Mouse (Mus musculus) thymus, postnatal 25 days (tissue): ENCODE measurements around the gene Sox1.

Experiments
- DNase-seq: peaks from one replicate; pipeline ENCODE4 v3.0.0; 2022

Sox1 gene

GRCm38 (mm10) chr8:12427346-12427745 is 32.3 kb downstream of the Sox1 start:
- no peak for DNase-seq

DNA sequence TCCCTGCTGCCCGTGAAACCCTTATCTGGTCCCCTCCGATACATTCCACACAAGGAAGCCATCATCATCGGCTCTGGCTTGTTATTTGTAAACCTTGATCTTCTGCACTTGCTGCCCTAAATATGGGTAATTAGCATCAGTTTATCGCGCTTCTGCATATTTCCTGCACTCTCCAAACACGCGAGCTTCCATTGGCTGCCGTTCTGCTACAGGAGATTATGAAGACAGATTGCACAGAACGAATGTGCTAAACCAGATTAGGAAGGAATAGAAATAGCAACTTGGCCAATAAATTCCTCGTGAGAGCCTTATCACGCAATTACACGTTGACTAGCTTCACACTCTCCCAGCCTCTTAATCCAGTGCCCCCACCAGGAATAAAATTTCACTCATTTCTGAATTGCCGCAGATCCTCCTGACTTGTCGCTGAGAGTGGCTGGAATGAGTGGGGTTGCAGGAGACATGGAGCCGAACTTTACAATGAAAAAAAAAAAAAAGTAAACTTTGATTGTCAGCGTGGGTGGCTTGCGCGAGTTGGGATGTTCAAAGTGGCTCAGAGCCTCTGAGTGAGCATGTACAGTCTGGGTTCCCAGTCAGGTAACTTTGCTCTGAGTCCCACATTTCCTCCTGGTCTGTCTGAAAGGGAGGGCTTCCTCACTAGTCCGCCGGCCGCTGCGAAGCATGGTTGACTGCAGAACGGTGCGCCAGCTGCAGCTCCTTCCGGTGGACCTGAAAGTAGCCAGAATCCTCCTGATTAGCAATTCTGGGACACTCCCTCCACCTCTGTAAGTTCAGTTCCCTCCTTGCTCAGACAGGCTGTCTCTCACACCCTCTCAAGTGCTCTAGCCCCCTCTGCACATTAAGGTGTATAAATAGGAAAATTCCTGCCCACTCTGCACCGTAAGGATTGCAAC is 33.0 kb downstream of the Sox1 start:
- DNase-seq: no peak

DNA sequence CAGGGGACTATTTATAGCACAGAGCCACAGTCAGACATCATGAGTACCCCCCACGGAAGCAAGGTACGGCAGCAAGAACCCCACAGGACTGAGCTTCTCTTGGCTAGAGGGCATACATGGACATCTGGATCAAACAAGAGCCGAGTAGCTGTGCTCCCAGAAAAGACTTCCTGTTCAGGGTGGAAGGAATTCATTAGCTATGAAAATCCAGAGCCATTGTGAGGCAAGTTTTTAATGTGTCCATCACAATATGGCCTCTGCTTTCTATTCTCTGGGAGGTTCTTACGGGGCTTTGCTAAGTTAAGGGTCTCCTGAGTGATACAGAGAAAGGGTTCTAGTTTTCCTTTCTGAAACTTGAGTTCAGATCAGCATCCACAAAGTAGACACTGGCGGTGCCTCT is 33.8 kb downstream of the Sox1 start:
- no peak for DNase-seq

DNA sequence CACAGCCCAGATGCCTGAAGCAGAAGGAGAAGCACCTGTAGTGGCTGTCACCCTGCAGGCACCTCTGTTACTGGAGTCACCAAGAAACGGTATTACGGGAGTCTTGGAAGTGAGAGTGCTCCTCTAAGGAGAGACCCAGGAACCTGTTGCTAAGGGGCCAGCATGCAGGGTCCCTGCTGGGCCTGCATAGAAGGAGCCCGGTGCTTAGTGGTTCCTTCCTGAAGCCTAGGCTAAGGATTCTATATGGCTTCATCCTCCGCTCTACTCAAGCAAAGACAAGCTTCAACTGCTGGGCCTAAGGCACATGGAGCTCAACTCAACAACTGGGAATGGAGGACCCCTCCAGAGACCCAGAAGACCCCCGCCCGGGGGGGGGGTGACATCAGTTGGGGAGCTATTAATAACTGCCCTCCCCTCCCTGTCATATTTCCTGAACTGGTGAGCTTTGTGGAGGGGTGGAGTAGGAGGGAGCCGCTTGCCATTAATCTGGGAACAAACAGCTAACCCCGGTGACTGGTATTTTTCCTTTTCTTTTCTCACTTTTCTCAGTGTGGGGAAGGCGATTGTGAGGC is 34.6 kb downstream of the Sox1 start:
- DNase-seq: no peak

DNA sequence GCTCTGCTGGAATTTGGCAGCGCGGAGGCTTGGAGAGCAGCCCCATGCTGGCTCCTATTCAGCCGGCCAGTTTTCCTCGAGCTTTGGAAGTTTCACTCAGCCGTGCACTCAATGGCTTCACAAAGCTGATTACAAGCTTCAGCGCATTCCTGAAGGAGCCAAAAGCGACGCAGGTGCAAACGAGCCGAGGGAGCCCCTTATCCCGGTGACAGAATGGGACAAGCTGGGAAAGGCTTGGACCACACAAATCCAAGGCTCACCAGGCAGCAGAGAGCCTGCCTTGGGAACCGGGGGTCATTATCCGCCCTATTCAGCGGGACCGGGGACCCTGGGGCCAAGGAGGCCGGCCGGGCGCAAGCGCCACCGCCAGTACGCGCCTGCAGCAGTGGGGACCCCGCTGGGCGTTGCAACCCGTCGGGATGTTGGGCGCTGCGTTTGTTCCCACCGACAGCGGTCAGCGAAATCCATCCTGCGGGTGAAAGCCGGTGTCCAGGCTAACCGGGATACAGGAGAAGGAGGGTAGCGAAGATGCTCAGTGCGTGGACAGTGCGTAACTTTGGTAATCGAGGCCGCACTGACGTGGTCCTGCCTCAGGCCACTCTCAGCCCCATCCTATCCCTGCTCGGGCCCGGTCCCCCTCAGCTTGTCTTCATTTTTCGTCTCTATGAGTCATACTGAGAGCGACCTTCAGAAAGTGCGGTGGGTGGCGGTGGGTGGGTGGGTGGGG is 35.2 kb downstream of the Sox1 start:
- no peak for DNase-seq

DNA sequence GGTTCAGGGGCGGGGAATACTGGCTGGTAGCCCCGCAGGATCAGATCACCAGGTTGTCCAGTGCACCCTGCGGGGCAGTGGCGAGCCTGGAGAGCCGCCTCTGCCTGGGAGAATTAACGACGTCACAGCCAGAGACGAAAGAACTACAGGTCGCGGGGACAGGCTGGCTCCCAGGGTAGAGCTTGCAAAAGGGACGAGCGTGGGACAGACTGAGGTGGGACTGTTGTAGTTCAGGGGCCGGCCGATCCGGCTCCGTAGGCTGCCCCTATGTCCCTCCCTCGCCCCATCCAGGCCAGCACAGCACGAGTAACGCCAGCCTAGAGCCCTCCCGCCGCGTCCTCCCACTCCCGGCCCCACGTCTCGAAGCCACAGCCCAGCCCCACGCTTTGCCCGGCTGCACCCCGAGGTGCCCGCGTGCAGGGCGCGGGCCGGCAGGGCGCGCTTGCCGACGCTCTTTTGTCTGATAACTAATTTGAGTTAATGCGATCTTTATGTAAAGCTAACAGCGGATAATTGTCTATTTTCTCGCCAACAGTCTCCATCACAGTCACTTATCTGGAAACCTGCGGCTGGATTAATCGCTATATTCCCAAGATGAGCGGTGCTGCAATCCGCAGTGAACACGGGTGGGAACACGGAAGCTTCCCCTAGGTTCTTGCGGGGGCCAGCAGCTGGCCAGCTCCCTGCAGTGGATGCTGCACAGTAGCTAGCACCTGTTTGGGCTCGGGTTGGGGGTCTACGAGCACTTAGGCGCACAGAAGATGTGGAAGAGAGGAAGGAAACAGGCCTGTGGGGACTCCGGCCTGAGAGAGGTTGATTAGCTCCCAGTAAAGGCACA is 36.0 kb downstream of the Sox1 start:
- DNase-seq: no peak

- no peak for DNase-seq
Measured at GRCm38 (mm10) chr8:12431738-12432055, 36.6 kb downstream of the Sox1 start.

DNA sequence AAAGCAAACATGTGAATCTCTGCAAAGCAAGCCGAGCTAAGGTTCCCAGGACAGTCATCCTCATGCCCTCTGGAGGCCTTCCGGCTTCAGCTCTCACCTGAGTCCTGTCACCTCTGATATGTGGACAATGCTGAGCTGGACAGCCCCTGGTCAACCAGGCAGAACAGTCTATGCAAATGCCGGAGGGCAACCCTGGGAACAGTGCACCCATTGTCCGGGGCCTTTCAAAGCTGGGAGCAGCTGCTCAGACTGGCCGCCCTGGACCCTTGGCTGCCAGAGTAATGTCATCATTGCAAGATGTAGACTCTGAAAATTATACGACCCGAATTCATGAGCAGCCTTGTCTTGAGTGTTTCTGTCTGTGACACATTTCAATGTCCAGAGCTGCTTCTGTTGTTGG is 37.5 kb downstream of the Sox1 start:
- no peak for DNase-seq

- DNase-seq: no peak
Measured at GRCm38 (mm10) chr8:12434771-12435170, 39.7 kb downstream of the Sox1 start.

DNA sequence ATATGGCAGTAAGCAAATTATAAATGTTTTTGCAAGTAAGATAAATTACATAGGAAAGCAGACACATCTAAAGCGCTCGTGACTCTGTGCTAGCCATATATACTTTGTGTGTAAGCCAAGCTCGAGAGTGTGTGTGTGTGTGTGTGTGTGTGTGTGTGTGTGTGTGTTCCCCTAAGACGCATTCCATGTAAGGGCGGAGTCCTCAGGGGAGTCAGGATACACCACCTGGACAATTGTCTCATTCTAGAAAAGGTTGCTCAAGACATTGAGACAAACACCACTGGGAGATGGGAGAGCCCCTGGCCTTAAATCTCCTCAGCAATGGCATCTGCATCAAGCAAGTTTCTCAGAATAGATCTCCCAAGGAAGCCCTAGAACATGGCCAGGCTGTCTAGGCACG is 42.9 kb downstream of the Sox1 start:
- no peak for DNase-seq

DNA sequence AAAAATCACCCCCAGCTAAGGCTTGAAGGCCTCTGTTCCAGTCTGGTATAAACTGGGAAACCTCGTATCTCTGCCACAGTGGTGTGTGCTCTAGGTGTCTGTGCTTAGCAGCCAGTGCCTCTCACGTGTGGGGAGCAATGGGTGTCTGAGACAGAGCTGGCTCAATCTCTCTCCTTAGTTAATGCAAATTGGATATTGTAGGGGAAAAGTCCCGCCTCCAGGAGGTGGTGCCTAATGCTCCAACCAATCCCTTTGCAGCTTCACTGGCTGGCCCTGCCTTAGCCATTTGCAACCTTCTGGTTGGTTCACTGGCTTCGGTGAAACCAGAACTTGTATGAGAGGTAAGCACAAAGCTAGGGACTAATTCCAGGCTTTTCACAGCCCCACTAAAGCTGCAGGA is 43.9 kb downstream of the Sox1 start:
- no peak for DNase-seq

DNA sequence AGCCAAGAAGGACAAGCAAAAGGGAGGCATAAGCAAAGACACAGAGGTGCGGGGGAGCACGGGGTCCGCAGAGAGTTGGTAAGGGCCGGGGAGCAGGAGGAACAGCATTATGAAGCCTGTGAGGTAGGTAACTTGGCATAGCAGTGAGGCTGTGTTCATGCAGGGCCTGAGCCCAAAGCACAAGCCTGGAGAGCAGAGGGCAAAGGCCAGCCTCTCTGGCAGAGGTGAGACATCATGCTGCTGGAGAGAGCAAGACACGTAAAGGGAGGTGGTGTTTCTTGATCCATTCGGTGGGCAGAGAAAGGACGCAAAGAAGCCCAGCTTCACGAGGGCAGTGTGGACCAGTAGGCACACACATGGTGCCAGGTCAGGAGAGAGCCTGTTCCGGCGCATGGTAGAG is 44.8 kb downstream of the Sox1 start:
- DNase-seq: no peak

DNA sequence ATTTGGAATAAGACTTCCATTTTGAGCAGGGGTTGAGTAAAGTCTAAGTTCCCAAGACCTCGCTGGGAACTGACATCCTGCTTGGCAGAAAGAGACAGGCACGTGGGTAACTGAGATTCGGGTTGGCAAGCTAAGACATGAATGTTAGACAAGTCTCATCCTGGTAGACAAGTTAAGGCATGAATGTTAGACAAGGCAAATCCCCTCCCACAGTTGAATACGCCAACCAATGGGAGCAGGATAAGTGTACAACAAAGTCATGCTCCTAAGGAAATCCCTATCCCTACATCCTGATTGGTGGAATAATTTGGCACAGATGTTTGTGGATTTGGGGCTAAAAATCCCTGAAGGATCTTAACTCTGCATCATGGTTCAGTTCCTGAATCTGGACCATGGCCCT is 45.9 kb downstream of the Sox1 start:
- no peak for DNase-seq

DNA sequence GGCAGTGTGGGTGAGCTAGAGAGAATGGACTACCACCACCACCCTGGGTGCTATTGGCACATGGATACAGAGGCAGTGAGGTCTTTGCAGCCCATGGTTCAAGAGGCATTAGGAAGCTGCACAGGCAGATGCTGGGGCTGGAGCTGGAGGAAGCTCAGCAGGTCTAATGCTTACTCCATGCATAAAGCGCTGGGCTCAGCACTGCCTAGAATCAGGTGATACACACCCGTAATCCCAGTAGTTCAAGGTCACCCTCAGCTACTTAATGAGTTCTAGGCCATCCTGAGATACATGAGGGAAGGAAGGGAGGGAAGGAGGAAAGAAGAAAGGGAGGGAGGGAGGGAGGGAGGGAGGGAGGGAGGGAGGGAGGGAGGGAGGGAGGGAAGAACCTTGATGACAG is 50.2 kb downstream of the Sox1 start:
- DNase-seq: no peak

GRCm38 (mm10) chr8:12445926-12446680 is 51.0 kb downstream of the Sox1 start:
- DNase-seq: no peak
